Mouse (Mus musculus): ENCODE data around the gene Arl4d. TPM values are rescaled to one million over a fixed set of nuclear protein-coding genes. Genes with fewer than 3 reads are reported as not detected.

Gene Arl4d
- polyA plus RNA-seq, 1 experiment: 5.5 TPM

DNA sequence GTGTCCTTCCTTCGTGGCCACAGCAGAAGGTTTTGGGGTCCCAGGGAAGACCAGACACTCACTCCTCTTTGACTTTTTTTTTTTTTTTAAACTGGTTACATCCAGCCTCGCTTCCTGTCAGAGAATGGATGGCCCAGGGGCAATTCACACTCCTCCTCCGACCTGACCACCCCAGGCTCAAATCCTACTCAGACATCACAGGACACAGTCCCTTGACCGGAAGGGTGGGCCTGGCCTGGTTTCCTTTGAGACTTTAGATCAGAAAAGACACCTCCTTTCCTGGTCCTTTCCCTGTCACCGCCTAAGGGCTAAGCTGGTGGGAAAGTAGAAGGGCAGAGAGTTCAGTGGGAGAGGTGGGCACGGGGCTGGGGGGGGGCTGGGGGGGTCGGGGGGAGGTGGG lies 14.6 kb downstream of the Arl4d start:
- Histone ChIP-seq H3K4me1 (ENCODE audit: control insufficient read depth, insufficient read depth, low read length) (no peaks in the 10 kb centered on the region), H3K27ac (ENCODE audit: control insufficient read depth, insufficient read depth, low read depth, low read length, poor library complexity) (no peak overlapping the region), H3K4me3 (replicated peaks; ENCODE audit: control insufficient read depth, low read depth, low read length) (no peak overlapping the region)
- no peak for TF ChIP-seq CTCF (IDR thresholded peaks at IDR 0.05; ENCODE audit: control insufficient read depth, insufficient read depth, low read length)
- TF ChIP-seq POLR2A (IDR thresholded peaks at IDR 0.05; ENCODE audit: borderline replicate concordance, control insufficient read depth, low read depth, low read length): no peak
- WGBS: 56% methylated on average over 6 of the region's 7 CpGs

DNA sequence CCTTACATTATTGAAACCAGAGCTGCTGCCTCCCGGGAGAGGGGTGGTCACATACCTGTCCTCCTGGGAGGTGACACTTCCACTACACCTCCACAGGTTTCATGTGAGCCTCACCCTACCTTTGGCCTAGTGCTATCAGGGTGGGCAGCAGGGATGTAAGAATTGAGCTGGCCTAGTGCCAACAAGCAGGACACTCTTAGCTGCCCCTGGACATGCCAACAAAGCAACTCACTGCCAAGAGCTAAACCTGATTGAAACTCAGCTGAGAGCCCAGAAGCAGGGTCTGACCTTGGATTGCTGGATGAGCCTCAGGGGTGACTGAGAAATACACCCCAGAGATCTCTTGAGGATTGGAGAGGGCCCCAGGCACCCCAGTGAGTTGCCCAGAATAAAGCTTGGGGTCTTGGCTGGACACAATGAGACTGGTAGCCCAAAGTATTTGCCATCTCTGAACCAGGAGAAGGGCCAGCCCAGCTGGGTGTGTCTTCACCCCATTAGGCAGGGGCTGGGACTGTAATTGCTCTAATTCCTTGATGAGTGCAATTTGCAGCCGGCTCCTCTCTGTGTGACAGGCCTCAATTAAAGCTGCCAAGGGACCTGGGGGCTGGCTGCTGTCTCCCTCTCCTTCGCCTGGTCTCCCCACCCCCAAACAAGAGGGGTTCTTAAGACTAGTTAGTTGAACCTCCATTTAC lies 15.4 kb downstream of the Arl4d start:
- TF ChIP-seq POLR2A (IDR thresholded peaks at IDR 0.05; ENCODE audit: borderline replicate concordance, control insufficient read depth, low read depth, low read length): no peak
- no peak for TF ChIP-seq CTCF (IDR thresholded peaks at IDR 0.05; ENCODE audit: control insufficient read depth, insufficient read depth, low read length)
- Histone ChIP-seq H3K27ac (ENCODE audit: control insufficient read depth, insufficient read depth, low read depth, low read length, poor library complexity) (no peak overlapping the region), H3K4me1 (ENCODE audit: control insufficient read depth, insufficient read depth, low read length) (no peaks in the 10 kb centered on the region), H3K4me3 (replicated peaks; ENCODE audit: control insufficient read depth, low read depth, low read length) (no peak overlapping the region)
- 74% methylated on average over 3 of the region's 3 CpGs for WGBS

- 88% methylated on average over 1 of the region's 1 CpGs for WGBS
- no peaks in the 10 kb centered on the region for H3K4me1 ChIP-seq (ENCODE audit: control insufficient read depth, insufficient read depth, low read length)
- no peak overlapping the region for H3K27ac ChIP-seq (ENCODE audit: control insufficient read depth, insufficient read depth, low read depth, low read length, poor library complexity)
- H3K4me3 ChIP-seq (replicated peaks; ENCODE audit: control insufficient read depth, low read depth, low read length): no peak overlapping the region
- TF ChIP-seq POLR2A (IDR thresholded peaks at IDR 0.05; ENCODE audit: borderline replicate concordance, control insufficient read depth, low read depth, low read length): no peak
- no peak for TF ChIP-seq CTCF (IDR thresholded peaks at IDR 0.05; ENCODE audit: control insufficient read depth, insufficient read depth, low read length)
Observed at GRCm38 (mm10) chr11:101681968-101682367, 16.6 kb downstream of the Arl4d start.

GRCm38 (mm10) chr11:101682410-101682960 lies 17.1 kb downstream of the Arl4d start:
- Histone ChIP-seq H3K4me3 (replicated peaks; ENCODE audit: control insufficient read depth, low read depth, low read length) (no peak overlapping the region), H3K4me1 (ENCODE audit: control insufficient read depth, insufficient read depth, low read length) (no peaks in the 10 kb centered on the region), H3K27ac (ENCODE audit: control insufficient read depth, insufficient read depth, low read depth, low read length, poor library complexity) (no peak overlapping the region)
- TF ChIP-seq POLR2A (IDR thresholded peaks at IDR 0.05; ENCODE audit: borderline replicate concordance, control insufficient read depth, low read depth, low read length) (no peak), CTCF (IDR thresholded peaks at IDR 0.05; ENCODE audit: control insufficient read depth, insufficient read depth, low read length) (no peak)
- 82% methylated on average over 7 of the region's 7 CpGs for WGBS

GRCm38 (mm10) chr11:101687351-101688301 lies 22.3 kb downstream of the Arl4d start:
- TF ChIP-seq CTCF (IDR thresholded peaks at IDR 0.05; ENCODE audit: control insufficient read depth, insufficient read depth, low read length): no peak
- no peak for TF ChIP-seq POLR2A (IDR thresholded peaks at IDR 0.05; ENCODE audit: borderline replicate concordance, control insufficient read depth, low read depth, low read length)
- 75% methylated on average over 13 of the region's 13 CpGs for WGBS
- Histone ChIP-seq H3K4me3 (replicated peaks; ENCODE audit: control insufficient read depth, low read depth, low read length) (no peak overlapping the region), H3K27ac (ENCODE audit: control insufficient read depth, insufficient read depth, low read depth, low read length, poor library complexity) (no peak overlapping the region), H3K4me1 (ENCODE audit: control insufficient read depth, insufficient read depth, low read length) (no peaks in the 10 kb centered on the region)

GRCm38 (mm10) chr11:101689701-101690113 lies 24.4 kb downstream of the Arl4d start:
- no peaks in the 10 kb centered on the region for H3K4me1 ChIP-seq (ENCODE audit: control insufficient read depth, insufficient read depth, low read length)
- H3K4me3 ChIP-seq (replicated peaks; ENCODE audit: control insufficient read depth, low read depth, low read length): no peak overlapping the region
- TF ChIP-seq CTCF (IDR thresholded peaks at IDR 0.05; ENCODE audit: control insufficient read depth, insufficient read depth, low read length): no peak
- TF ChIP-seq POLR2A (IDR thresholded peaks at IDR 0.05; ENCODE audit: borderline replicate concordance, control insufficient read depth, low read depth, low read length): no peak
- WGBS: 77% methylated on average over 10 of the region's 10 CpGs
- H3K27ac ChIP-seq (ENCODE audit: control insufficient read depth, insufficient read depth, low read depth, low read length, poor library complexity): no peak overlapping the region

DNA sequence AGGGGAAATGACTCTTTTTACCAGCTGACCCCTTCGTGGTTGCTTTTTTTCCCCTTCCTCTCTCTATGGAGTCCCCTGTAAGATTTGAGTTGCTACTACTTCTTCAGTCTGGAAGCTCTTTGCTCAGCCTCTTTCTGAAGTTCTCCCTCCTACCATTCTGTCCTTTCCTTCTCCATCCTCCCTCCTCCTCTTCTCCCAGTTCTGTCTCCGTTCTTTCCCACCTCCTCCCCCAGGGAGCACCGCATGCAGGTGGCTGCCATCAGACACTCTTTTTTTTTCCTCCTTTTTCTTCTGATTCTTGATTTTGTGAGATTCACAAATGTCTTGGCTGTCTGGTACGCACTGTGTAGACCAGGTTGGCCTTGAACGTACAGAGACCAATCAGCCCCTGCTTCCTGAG lies 25.0 kb downstream of the Arl4d start:
- TF ChIP-seq POLR2A (IDR thresholded peaks at IDR 0.05; ENCODE audit: borderline replicate concordance, control insufficient read depth, low read depth, low read length) (no peak), CTCF (IDR thresholded peaks at IDR 0.05; ENCODE audit: control insufficient read depth, insufficient read depth, low read length) (no peak)
- no peak overlapping the region for H3K4me3 ChIP-seq (replicated peaks; ENCODE audit: control insufficient read depth, low read depth, low read length)
- WGBS: 65% methylated on average over 5 of the region's 5 CpGs
- H3K4me1 ChIP-seq (ENCODE audit: control insufficient read depth, insufficient read depth, low read length): no peaks in the 10 kb centered on the region
- no peak overlapping the region for H3K27ac ChIP-seq (ENCODE audit: control insufficient read depth, insufficient read depth, low read depth, low read length, poor library complexity)

Measured in bone marrow, adult 2 months (tissue).